Mouse (Mus musculus) heart, embryonic 10.5 days (tissue): ENCODE data around the gene Atp5h. TPM values are rescaled to one million over a fixed set of nuclear protein-coding genes. Genes with fewer than 3 reads are reported as not detected.
"Not testable (repeated sequence)": the region's sequence is repeated elsewhere in the genome, so short reads cannot be mapped to it uniquely, and the experiment has no call there.

Experiments used
- DNase-seq: peaks from one replicate; pipeline ENCODE4 v3.0.0-alpha.2; 2017; ENCODE audit warnings: low spot score
- H3K27ac ChIP-seq: fragments of 300-500 bp; sonication (generic); 2 replicates; pipeline ENCODE4 v1.5.1; 2016; ENCODE audit warnings: mild to moderate bottlenecking
- H3K27me3 ChIP-seq: fragments of 300-500 bp; sonication (generic); 2 replicates; pipeline ENCODE4 v1.6.1; 2016; ENCODE audit warnings: mild to moderate bottlenecking; ENCODE audit not compliant: poor library complexity, insufficient read depth, severe bottlenecking
- H3K36me3 ChIP-seq: fragments of 300-500 bp; sonication (generic); 2 replicates; pipeline ENCODE4 v1.6.1; 2016; ENCODE audit warnings: mild to moderate bottlenecking, moderate library complexity
- H3K4me1 ChIP-seq: fragments of 300-500 bp; sonication (generic); 2 replicates; pipeline ENCODE4 v1.6.1; 2016; ENCODE audit warnings: mild to moderate bottlenecking
- H3K4me3 ChIP-seq: fragments of 300-500 bp; sonication (generic); 2 replicates; pipeline ENCODE4 v1.5.1; 2016; ENCODE audit warnings: mild to moderate bottlenecking, moderate library complexity
- H3K9me3 ChIP-seq: fragments of 300-500 bp; sonication (generic); 2 replicates; pipeline ENCODE4 v1.6.1; 2016; ENCODE audit warnings: mild to moderate bottlenecking, moderate library complexity
- WGBS: fragments of 180-500 bp; shearing (Covaris S2); methylation state at CpG from one replicate; pipeline ENCODE4 v1.1.7; 2016; 5-methylcytosine and 5-hydroxymethylcytosine counted together
- polyA plus RNA-seq: library from polyadenylated mRNA; unstranded; fragments of >200 nt; fragmentation: Nextera tagmentation; extraction: Ambion mirVana; gene quantifications from 2 replicates; pipeline ENCODE4 v1.2.1, GENCODE M21; 2016

The Atp5h gene
- polyA plus RNA-seq, 1 experiment from 2014 or later: 1,131 TPM

- H3K4me3 ChIP-seq: no peak overlapping the region
- no peak overlapping the region for H3K27ac ChIP-seq
- H3K4me1 ChIP-seq: peaks cover 34% of the 10 kb centered on the region
- 90% methylated on average over 17 of the region's 17 CpGs for WGBS
- peaks cover 56% of the 10 kb centered on the region for H3K36me3 ChIP-seq
- H3K27me3 ChIP-seq: no peaks in the 10 kb centered on the region
- no peaks in the 10 kb centered on the region for H3K9me3 ChIP-seq
- no peak for DNase-seq
Observed at GRCm38 (mm10) chr11:115406858-115407401, 12.8 kb downstream of the Atp5h start.

GRCm38 (mm10) chr11:115405723-115406122 is 14.0 kb downstream of the Atp5h start:
- H3K27ac ChIP-seq: no peak overlapping the region
- H3K4me3 ChIP-seq: no peak overlapping the region
- H3K36me3 ChIP-seq: peaks cover 50% of the 10 kb centered on the region
- no peaks in the 10 kb centered on the region for H3K9me3 ChIP-seq
- WGBS: 96% methylated on average over 6 of the region's 6 CpGs
- H3K27me3 ChIP-seq: no peaks in the 10 kb centered on the region
- peaks cover 22% of the 10 kb centered on the region for H3K4me1 ChIP-seq
- DNase-seq: no peak

- Histone ChIP-seq H3K9me3 (no peaks in the 10 kb centered on the region), H3K4me1 (peaks cover 29% of the 10 kb centered on the region), H3K4me3 (peak within 1 kb of the TSS; percentile 79), H3K27me3 (no peaks in the 10 kb centered on the region), H3K27ac (peak within 1 kb of the TSS; percentile 94), H3K36me3 (peaks cover 29% of the 10 kb centered on the region)
- DNase-seq: peak; percentile 94
- WGBS: 4% methylated on average over 50 of the region's 50 CpGs
Observed at GRCm38 (mm10) chr11:115403338-115404124, 16.2 kb downstream of the Atp5h start, which contains the start of gene Mrpl58. Mrpl58 (plus strand) TSS chr11:115403752.

- Histone ChIP-seq H3K27ac (no peak overlapping the region), H3K9me3 (no peaks in the 10 kb centered on the region), H3K36me3 (peaks cover 4% of the 10 kb centered on the region; the same call in 1 of the 2 replicates), H3K4me3 (no peak overlapping the region), H3K4me1 (peaks cover 29% of the 10 kb centered on the region), H3K27me3 (0 out of 2 replicates have a peak, but pooled peaks cover under 1% of the 10 kb centered on the region)
- 59% methylated on average over 11 of the region's 11 CpGs for WGBS
- no peak for DNase-seq
Observed at GRCm38 (mm10) chr11:115400630-115401391, 19.0 kb downstream of the Atp5h start.

- DNase-seq: no peak
- WGBS: 72% methylated on average over 3 of the region's 3 CpGs
- Histone ChIP-seq H3K36me3 (peaks cover 6% of the 10 kb centered on the region; the same call in 1 of the 2 replicates), H3K9me3 (no peaks in the 10 kb centered on the region), H3K27ac (no peak overlapping the region), H3K27me3 (peaks cover 4% of the 10 kb centered on the region; the same call in 1 of the 2 replicates), H3K4me1 (peaks cover 28% of the 10 kb centered on the region), H3K4me3 (no peak overlapping the region)
Observed at GRCm38 (mm10) chr11:115400126-115400525, 19.6 kb downstream of the Atp5h start.

GRCm38 (mm10) chr11:115398085-115398484 is 21.7 kb downstream of the Atp5h start:
- Histone ChIP-seq H3K27me3 (peaks cover 22% of the 10 kb centered on the region; the same call in 1 of the 2 replicates), H3K36me3 (peaks cover 25% of the 10 kb centered on the region), H3K27ac (no peak overlapping the region), H3K4me3 (no peak overlapping the region), H3K4me1 (peaks cover 20% of the 10 kb centered on the region; the same call in 1 of the 2 replicates), H3K9me3 (no peaks in the 10 kb centered on the region)
- no peak for DNase-seq
- WGBS: 74% methylated on average over 7 of the region's 7 CpGs

GRCm38 (mm10) chr11:115393721-115394325 is 25.9 kb downstream of the Atp5h start:
- peaks cover 13% of the 10 kb centered on the region; the same call in 1 of the 2 replicates for H3K4me1 ChIP-seq
- no peaks in the 10 kb centered on the region for H3K9me3 ChIP-seq
- peaks cover 38% of the 10 kb centered on the region; the same call in 1 of the 2 replicates for H3K27me3 ChIP-seq
- DNase-seq: no peak
- H3K36me3 ChIP-seq: peaks cover 53% of the 10 kb centered on the region
- 46% methylated on average over 34 of the region's 34 CpGs for WGBS
- H3K27ac ChIP-seq: peak overlapping the region; percentile 45; the same call in 1 of the 2 replicates
- peak overlapping the region; percentile 48 for H3K4me3 ChIP-seq

GRCm38 (mm10) chr11:115391358-115391757 is 28.4 kb downstream of the Atp5h start:
- peaks cover 9% of the 10 kb centered on the region; the same call in 1 of the 2 replicates for H3K4me1 ChIP-seq
- no peak overlapping the region for H3K27ac ChIP-seq
- 89% methylated on average over 7 of the region's 7 CpGs for WGBS
- H3K36me3 ChIP-seq: peaks cover 53% of the 10 kb centered on the region
- no peaks in the 10 kb centered on the region for H3K9me3 ChIP-seq
- H3K27me3 ChIP-seq: peaks cover 38% of the 10 kb centered on the region; the same call in 1 of the 2 replicates
- H3K4me3 ChIP-seq: no peak overlapping the region
- no peak for DNase-seq

- Histone ChIP-seq H3K36me3 (peaks cover 18% of the 10 kb centered on the region; the same call in 1 of the 2 replicates), H3K27me3 (peaks cover 39% of the 10 kb centered on the region), H3K4me1 (peaks cover 37% of the 10 kb centered on the region)
- DNase-seq, H3K9me3 ChIP-seq, H3K27ac ChIP-seq, H3K4me3 ChIP-seq: not testable (repeated sequence)
- 80% methylated on average over 3 of the region's 3 CpGs for WGBS
Observed at GRCm38 (mm10) chr11:115386859-115387258, 32.9 kb downstream of the Atp5h start.

GRCm38 (mm10) chr11:115384587-115384986 is 35.2 kb downstream of the Atp5h start:
- no peaks in the 10 kb centered on the region for H3K9me3 ChIP-seq
- H3K27ac ChIP-seq: peak overlapping the region; percentile 56
- no peak for DNase-seq
- peak overlapping the region; percentile 18; the same call in 1 of the 2 replicates for H3K4me3 ChIP-seq
- whole genome bisulfite sequencing: 65% methylated on average over 5 of the region's 5 CpGs
- peaks cover 43% of the 10 kb centered on the region for H3K4me1 ChIP-seq
- no peaks in the 10 kb centered on the region for H3K36me3 ChIP-seq
- H3K27me3 ChIP-seq: peaks cover 33% of the 10 kb centered on the region

GRCm38 (mm10) chr11:115383701-115384474 is 35.9 kb downstream of the Atp5h start:
- Histone ChIP-seq H3K4me1 (peaks cover 43% of the 10 kb centered on the region), H3K27me3 (peaks cover 33% of the 10 kb centered on the region), H3K36me3 (no peaks in the 10 kb centered on the region), H3K9me3 (no peaks in the 10 kb centered on the region), H3K4me3 (peak overlapping the region; percentile 74), H3K27ac (peak overlapping the region; percentile 42)
- no peak for DNase-seq
- 58% methylated on average over 16 of the region's 16 CpGs for WGBS

GRCm38 (mm10) chr11:115382891-115383290 is 36.9 kb downstream of the Atp5h start:
- Histone ChIP-seq H3K27ac (peak overlapping the region; percentile 88), H3K4me1 (peaks cover 43% of the 10 kb centered on the region), H3K27me3 (peaks cover 36% of the 10 kb centered on the region), H3K36me3 (no peaks in the 10 kb centered on the region), H3K9me3 (0 out of 2 replicates have a peak, but pooled peaks cover 3% of the 10 kb centered on the region), H3K4me3 (peak overlapping the region; percentile 74)
- DNase-seq: no peak
- WGBS: 16% methylated on average over 5 of the region's 5 CpGs
